Mouse (Mus musculus) embryonic fibroblast, embryonic 13.5 days (primary cell): Measurements from ENCODE around the gene Neb.

Experiments used
- CTCF ChIP-seq: IDR thresholded peaks from 2 replicates; pipeline ENCODE4 v1.5.1; 2011; ENCODE audit warnings: mild to moderate bottlenecking, control low read depth, low read length, moderate library complexity, borderline replicate concordance; ENCODE audit not compliant: insufficient read depth
- POLR2A ChIP-seq: IDR thresholded peaks from 2 replicates; pipeline ENCODE4 v1.6.1; 2011; ENCODE audit warnings: low read depth, mild to moderate bottlenecking, control low read depth, low read length, moderate library complexity

- no peak for TF ChIP-seq POLR2A
- no peak for TF ChIP-seq CTCF
These were observed 5.8 kb downstream of the Neb start for GRCm38 (mm10) chr2:52372480-52372879.
